Mouse (Mus musculus) gonadal fat pad, adult 2 months (tissue): Measurements from ENCODE around the gene Polr3h. TPM values are rescaled to one million over a fixed set of nuclear protein-coding genes. Genes with fewer than 3 reads are reported as not detected.
"Not testable (repeated sequence)": the region's sequence is repeated elsewhere in the genome, so short reads cannot be mapped to it uniquely, and the experiment has no call there.

Experiments
- DNase-seq: peaks from one replicate; pipeline ENCODE4 v3.0.0-alpha.2; 2012; ENCODE audit warnings: low read depth
- polyA plus RNA-seq: library from polyadenylated mRNA; depleted of rRNA; stranded (reverse); fragments of >200 nt; gene quantifications from 2 replicates; pipeline ENCODE4 v1.2.3, GENCODE M21; 2012

The Polr3h gene
- polyA plus RNA-seq, 1 experiment, result 17.0 TPM

DNA sequence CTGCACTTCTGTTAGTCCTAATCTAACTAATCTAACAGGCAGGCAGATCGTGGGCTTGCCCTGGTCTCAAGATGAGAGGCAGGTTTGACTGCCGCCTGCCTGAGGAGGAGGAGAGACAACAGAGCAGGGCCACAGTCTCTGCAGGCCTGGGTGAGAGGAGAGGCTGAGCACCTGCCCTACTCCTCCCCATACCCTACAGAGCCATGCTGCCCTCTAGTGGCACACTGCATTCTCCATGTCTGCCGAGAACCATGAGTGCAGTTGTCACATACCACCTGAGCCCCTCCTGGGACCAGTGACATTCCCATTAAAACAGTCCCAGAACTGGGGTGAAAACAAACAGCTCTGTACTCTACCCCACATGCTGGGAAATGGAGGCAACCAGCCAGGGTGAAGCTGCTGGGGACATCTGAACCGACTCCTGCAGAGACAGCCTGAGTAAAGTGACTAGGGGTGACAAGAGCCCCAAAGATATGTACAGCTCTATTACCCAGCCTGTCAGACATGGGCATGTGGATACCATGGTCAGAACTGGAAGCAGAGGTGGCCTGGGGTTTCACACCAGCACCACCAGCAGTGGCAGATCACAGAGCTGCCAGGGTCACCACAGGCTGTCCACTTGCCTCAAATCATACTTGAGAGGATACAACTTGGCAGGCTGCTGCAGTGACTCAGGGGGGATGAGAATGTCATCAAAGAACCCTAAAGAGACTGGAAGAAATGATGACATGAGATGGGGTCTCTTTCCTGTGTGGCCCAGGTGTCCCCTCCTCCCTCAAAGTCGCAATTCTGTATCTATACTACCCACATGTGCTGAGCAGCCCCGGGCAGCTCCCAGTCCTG lies 8.2 kb downstream of the Polr3h start:
- DNase-seq, result no peak

DNA sequence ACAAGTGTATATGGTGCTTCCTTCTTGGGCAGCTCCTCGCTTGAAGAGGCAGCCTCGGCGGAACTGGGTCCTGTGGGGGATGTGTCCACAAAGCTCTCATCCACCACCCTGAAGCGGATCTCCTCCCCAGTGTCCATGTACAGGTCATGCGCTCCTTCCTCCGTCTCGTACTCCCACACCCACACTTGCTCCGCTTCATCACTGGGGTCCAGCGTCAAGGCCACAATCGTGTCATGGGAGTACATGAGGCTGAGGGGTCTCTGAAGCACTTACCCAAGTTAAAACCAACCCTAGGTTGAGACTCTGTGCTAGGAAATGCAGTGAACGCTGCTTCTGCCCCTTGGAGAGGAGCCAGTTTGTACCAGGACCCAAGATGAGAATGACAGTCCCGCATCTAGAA lies 8.8 kb downstream of the Polr3h start:
- no peak for DNase-seq

DNA sequence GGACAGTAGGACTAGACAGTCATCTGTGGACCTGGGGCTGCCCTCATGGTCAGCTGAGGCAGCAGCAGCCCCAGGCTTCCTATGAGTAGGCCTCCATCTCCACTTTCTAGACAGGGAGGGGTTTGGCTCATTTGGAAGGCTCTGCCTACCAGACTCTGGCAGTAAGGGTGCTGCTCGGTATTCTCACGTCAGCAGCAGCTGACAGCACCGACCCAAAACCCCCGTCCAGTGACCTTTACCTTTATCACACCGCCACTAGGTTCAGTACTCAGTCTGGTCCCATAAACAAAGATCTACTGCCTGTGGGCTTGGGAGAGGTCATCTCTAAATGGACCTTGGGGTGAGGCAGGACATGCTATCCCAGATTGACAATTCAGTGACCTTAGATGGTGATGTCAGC lies 10.4 kb downstream of the Polr3h start:
- DNase-seq, result no peak

- DNase-seq, result no peak
Observed at GRCm38 (mm10) chr15:81914668-81915067, 11.4 kb downstream of the Polr3h start.

DNA sequence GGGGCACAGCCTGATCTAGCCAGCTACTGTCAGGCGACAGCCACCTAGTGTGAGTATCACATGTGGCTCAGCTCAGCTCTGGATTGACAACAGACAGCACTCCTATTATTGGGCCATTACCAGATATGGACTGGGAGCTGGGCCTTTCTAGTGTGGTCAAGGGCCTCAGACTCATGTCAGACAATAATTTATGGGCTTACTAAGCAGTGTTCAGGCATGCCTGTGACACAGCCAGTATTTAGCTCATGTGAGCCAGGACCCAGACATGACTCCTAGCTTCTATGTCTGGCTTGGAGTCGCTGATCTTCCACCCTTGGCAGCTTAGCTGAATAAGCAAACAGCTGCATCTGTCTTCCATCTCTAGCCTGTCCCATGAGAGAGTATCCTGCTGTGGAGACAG lies 13.5 kb downstream of the Polr3h start:
- no peak for DNase-seq

- DNase-seq, result not testable (repeated sequence)
Observed at GRCm38 (mm10) chr15:81908767-81909166, 17.3 kb downstream of the Polr3h start.

DNA sequence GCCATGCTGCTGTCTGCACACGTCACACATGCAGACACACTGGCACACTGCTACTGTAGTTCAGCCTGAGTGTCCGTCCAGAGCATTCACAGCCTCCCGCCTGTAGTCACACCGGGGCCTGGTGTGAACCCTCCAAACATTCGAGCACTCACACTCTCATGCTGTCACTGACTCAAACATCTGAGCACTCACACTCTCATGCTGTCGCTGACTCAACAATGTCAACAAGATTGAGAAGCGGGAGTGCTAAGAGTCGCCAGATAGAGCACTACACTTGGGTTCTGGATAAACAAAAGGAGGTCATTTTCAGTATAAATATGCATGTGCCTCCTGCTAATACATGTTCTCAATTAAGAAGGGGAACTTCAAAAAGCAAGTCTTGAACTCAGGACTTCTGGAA lies 18.1 kb downstream of the Polr3h start:
- DNase-seq, result no peak

GRCm38 (mm10) chr15:81904939-81905338 lies 21.1 kb downstream of the Polr3h start:
- DNase-seq, result no peak

DNA sequence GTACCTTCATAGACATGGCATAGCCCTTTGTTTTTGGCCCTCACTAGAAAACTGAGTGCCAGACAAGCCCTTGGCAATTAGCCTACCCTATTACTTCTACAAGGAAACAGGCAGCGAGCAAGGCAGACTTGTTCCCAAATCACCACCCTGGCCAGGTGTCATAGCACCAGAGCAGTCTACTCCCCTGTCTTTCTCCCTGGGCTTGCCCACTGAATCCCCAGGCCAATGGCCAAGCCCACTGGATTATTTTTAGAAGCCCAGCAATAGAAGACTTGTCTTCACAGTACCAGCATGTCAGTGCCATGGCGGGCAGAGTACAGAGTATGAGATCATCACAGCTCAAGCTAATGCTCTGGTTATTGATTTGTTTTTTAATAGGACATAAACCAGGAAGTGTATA lies 27.3 kb downstream of the Polr3h start:
- DNase-seq, result no peak

GRCm38 (mm10) chr15:81897607-81898285 lies 28.3 kb downstream of the Polr3h start:
- DNase-seq, result no peak

DNA sequence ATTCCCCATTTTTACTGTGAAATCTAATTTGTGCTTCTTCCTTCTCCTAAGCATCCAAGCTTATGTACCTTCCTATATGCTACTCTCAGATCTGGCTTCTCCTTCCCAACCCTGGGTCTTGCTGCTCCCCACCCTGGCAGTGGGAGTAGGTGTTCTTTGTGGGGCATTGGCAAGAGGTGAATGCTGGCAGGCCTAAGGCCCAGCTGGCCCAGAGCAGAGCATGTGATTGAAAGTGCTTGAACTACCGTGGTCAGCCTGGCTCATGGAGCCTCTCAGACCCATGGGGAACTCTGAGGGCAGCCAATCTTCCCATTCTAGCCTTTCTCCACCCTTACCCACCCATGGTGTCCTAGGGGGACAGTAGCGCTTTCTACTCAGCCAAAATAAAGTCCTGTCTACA lies 29.6 kb downstream of the Polr3h start:
- DNase-seq, result no peak

DNA sequence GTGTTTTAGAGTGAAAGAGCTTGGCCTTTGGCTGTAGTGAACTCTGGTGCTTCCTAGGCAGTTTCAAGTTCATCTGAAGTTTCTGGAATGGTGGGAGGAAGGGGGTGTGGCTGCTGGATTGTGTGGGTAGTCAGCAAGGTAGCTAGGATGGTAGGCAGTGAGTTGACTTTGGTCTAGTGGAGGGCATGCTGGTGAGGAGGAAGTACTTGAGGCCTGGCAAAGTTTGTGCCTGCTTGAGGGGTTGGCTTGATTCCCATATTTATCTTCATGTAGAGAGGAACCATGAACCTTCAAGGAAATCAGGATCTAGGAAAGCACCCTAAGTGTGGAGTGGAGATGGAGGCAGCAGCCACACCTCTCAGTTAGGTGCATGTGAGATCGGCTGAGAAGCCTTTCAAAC lies 32.0 kb downstream of the Polr3h start:
- no peak for DNase-seq

GRCm38 (mm10) chr15:81891822-81892580 lies 34.0 kb downstream of the Polr3h start:
- DNase-seq, result no peak

DNA sequence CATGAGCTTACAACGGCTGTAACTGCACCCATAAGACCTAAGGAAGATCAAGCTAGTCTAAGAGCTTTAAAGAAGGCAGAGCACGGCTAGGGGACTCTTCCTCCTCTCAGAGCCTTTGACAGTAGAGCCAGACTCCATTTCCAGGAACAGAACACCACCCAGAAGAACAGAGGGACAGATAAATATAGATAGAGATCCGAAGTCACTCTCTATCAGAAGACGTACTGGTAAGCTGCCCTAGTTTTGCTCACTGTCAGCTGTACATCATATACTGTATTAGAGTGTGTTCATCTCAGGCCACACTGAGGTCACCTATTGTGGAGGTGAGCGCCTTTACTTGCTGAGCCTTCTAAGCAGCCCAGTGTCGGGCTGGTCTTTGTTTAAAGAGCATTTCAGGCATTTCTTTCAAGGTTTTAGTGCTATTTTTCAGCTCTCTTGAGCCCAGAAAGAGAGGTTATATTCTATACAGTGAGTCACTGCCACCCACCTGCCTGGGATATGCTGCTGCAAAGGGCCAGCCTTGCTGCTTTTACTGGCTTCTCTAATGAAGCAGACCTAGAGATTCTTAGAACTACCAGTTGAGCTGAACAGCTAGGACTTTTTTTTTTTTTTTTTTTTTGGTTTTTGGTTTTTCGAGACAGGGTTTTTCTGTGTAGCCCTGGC lies 34.8 kb downstream of the Polr3h start:
- no peak for DNase-seq

GRCm38 (mm10) chr15:81889175-81889574 lies 36.9 kb downstream of the Polr3h start:
- no peak for DNase-seq

GRCm38 (mm10) chr15:81886795-81887550 lies 39.1 kb downstream of the Polr3h start:
- no peak for DNase-seq

GRCm38 (mm10) chr15:81885418-81885934 lies 40.6 kb downstream of the Polr3h start:
- no peak for DNase-seq

DNA sequence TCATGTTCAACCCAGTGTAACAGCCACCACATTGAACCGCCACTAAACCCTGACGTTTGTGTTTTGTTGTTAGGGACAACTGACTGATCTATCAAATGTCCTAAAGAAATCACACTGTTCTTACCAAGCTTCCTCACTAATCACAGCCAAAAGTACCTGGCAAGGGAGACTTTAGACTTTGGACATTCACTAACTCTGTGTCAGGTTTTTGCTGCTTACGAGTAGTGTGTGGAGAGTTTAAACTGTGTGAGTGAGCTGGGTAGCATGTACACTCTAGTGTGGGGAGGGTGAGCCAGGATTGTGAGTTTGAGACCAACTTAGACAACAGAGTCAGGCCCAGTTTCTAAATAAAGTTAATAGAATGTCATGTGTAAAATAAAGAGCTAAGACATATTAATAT lies 43.7 kb downstream of the Polr3h start:
- DNase-seq, result no peak

DNA sequence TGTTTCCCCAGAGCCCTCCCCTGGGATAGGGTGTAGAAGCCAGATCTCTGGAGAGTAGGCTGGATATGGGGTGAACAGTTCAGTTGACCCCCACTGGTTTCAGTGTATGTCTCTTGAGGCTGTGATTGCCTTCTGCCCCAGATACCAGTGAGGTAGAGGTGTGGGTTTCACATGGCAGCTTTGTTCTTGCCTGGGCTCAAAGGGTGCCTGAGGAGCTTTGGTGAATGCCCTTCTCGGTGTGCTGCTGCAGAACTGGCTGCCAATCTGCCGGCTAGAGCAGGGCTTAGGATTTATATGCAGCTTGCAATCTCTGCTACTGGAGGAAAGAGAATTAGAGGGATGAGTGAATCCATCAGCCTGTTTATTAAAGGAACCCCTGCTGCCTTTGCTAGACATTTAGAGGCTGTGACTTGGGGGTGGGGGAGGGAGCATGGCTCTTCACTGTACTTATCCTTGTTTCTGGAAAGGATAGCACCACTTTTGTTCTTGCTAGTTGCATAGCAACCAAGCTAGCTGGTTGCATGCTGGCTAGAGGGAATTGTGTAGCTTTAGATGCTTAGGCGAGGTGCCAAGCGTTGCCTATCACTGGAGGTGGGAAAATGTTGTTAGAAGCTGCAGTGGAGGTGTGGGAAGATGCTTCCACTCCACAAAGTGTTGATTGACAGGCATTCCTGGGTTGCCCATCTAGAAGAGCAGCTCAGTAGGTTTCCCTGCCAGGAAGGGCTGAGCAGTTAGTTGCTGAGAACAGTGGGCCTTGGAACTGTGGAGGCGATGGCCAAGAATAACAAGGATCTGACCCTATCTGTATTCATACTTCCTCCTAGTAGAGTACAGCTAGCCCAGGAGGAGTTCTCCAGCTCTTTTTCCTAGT lies 46.3 kb downstream of the Polr3h start:
- DNase-seq, result no peak
